Mouse (Mus musculus): ENCODE results near the gene Catsper1.

DNA sequence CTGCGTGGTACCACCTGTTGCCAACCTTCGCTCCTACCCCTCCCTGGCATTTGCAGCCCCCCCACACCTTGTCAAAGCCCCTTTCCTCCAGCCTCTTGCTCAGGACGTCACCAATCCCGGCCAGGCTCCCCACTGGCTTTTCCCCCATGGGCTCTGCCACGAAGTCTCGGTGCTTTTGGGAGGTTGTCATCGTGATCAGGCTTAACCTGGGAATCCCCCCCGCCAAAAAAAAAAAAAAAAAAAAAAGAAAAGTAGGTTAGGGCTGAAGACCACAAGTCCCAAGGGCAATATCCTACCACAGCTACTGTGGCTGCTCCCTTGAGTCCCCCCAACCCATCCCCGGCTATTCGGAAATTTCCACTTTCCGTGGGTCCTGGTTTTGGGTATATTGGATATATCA, 30.2 kb downstream of the Catsper1 start:
- TF ChIP-seq CTCF (IDR thresholded peaks at IDR 0.05; ENCODE audit: low read depth, low read length) (no peak), TAL1 (conservative IDR thresholded peaks at IDR 0.05; ENCODE audit: low read depth, low read length) (no peak), GATA1 (IDR thresholded peaks at IDR 0.05; ENCODE audit: borderline replicate concordance, low read length) (no peak), GATA2 (IDR thresholded peaks at IDR 0.05; ENCODE audit: borderline replicate concordance, low read depth, low read length) (no peak), POLR2AphosphoS5 (IDR thresholded peaks at IDR 0.05; ENCODE audit: insufficient replicate concordance, low read depth, low read length) (no peak)
